Mouse (Mus musculus) cerebellum, adult 11 months (tissue): ENCODE results near the gene Wdr31.

Source experiments
- DNase-seq: peaks from one replicate; pipeline ENCODE4 v3.0.0; 2022

Wdr31 gene

GRCm38 (mm10) chr4:62437256-62437778 lies 33.4 kb downstream of the Wdr31 start:
- DNase-seq = no peak

- no peak for DNase-seq
Observed at GRCm38 (mm10) chr4:62435081-62435480, 35.6 kb downstream of the Wdr31 start, which contains the start of gene Rnf183. TSS of gene Rnf183 (minus strand) at chr4:62435252.

- DNase-seq = no peak
Observed at GRCm38 (mm10) chr4:62433939-62434870, 36.5 kb downstream of the Wdr31 start.

- no peak for DNase-seq
Observed at GRCm38 (mm10) chr4:62431522-62431921, 39.2 kb downstream of the Wdr31 start.

GRCm38 (mm10) chr4:62430678-62431077 lies 40.0 kb downstream of the Wdr31 start:
- no peak for DNase-seq

- DNase-seq = no peak
Observed at GRCm38 (mm10) chr4:62429616-62430015, 41.1 kb downstream of the Wdr31 start.

GRCm38 (mm10) chr4:62427978-62428758 lies 42.5 kb downstream of the Wdr31 start:
- DNase-seq = no peak

- DNase-seq = no peak
Observed at GRCm38 (mm10) chr4:62425891-62426290, 44.8 kb downstream of the Wdr31 start.

GRCm38 (mm10) chr4:62419091-62419490 lies 51.6 kb downstream of the Wdr31 start:
- peak; percentile 53 for DNase-seq

GRCm38 (mm10) chr4:62418448-62418847 lies 52.2 kb downstream of the Wdr31 start:
- DNase-seq = no peak

- DNase-seq = no peak
Observed at GRCm38 (mm10) chr4:62411606-62412005, 59.1 kb downstream of the Wdr31 start.

GRCm38 (mm10) chr4:62410325-62410724 lies 60.4 kb downstream of the Wdr31 start:
- DNase-seq = no peak

- DNase-seq = no peak
Observed at GRCm38 (mm10) chr4:62409615-62410014, 61.1 kb downstream of the Wdr31 start.

GRCm38 (mm10) chr4:62408601-62409282 lies 62.0 kb downstream of the Wdr31 start, which contains the start of the genes Cdc26 and Prpf4:
TSS of gene Cdc26 (minus strand) at chr4:62408642.
TSS of gene Prpf4 (plus strand) at chr4:62408797.
- DNase-seq = peak; percentile 95

- peak; percentile 40 for DNase-seq
Observed at GRCm38 (mm10) chr4:62407730-62408582, 62.7 kb downstream of the Wdr31 start.

GRCm38 (mm10) chr4:62406133-62406532 lies 64.6 kb downstream of the Wdr31 start:
- DNase-seq = no peak

GRCm38 (mm10) chr4:62398956-62399355 lies 71.7 kb downstream of the Wdr31 start:
- DNase-seq = no peak
